ENCODE assay signal across 9 mouse cellular contexts in genomic region chr4:68953131-68953551, GRCm38 (mm10). TPM values are rescaled to one million over a fixed set of nuclear protein-coding genes. Genes with fewer than 3 reads are reported as not detected.
DNase-seq lines count a peak whose midpoint lies in the region; ATAC-seq and TF ChIP-seq lines count a peak whose summit lies in the region.
"Had no signal": no experiment of that assay in that cellular context is flagged by ENCODE, and none has a peak within 500 bp of the region (broad histone marks: within the 10 kb centered on the region; RNA-seq: fewer than 3 reads in every experiment).

No protein-coding gene starts in this region.

- WGBS in lung, embryonic 15.5 days, result 7% methylated on average over 8 of the region's 8 CpGs
- WGBS in lung, adult 2 months, result 11% methylated on average over 8 of the region's 8 CpGs
- WGBS in embryonic facial prominence, embryonic 10.5 days, result 14% methylated on average over 8 of the region's 8 CpGs
- WGBS in hindbrain, embryonic 15.5 days, result 6% methylated on average over 8 of the region's 8 CpGs
- WGBS in neural tube, embryonic 13.5 days, result 11% methylated on average over 8 of the region's 8 CpGs

- H3K4me2 ChIP-seq in lung, embryonic 15.5 days, result peak overlapping the region; percentile 73
- H3K4me2 ChIP-seq in hindbrain, embryonic 15.5 days, result peak overlapping the region; percentile 76
- peak overlapping the region; percentile 74 for H3K4me2 ChIP-seq in neural tube, embryonic 13.5 days

- no peaks in the 10 kb centered on the region for H3K9me3 ChIP-seq in lung, embryonic 15.5 days
- no peaks in the 10 kb centered on the region for H3K9me3 ChIP-seq in embryonic facial prominence, embryonic 10.5 days
- H3K9me3 ChIP-seq in hindbrain, embryonic 15.5 days, result no peaks in the 10 kb centered on the region
- H3K9me3 ChIP-seq in neural tube, embryonic 13.5 days, result no peaks in the 10 kb centered on the region

- no peak for TF ChIP-seq CTCF in lung, adult 2 months (IDR thresholded peaks at IDR 0.05; ENCODE audit: insufficient read depth, low read length)

- peaks cover 14% of the 10 kb centered on the region for H3K27me3 ChIP-seq in lung, embryonic 15.5 days
- peaks cover 42% of the 10 kb centered on the region for H3K27me3 ChIP-seq in embryonic facial prominence, embryonic 10.5 days (replicated peaks; ENCODE audit: low read depth, poor library complexity, severe bottlenecking)
- no peaks in the 10 kb centered on the region for H3K27me3 ChIP-seq in hindbrain, embryonic 15.5 days
- H3K27me3 ChIP-seq in neural tube, embryonic 13.5 days, result 0 out of 2 replicates have a peak, but pooled peaks cover 3% of the 10 kb centered on the region

- H3K9ac ChIP-seq in lung, embryonic 15.5 days, result 0 out of 2 replicates have a peak overlapping the region, but pooled peaks have one; percentile 27
- H3K9ac ChIP-seq in hindbrain, embryonic 15.5 days, result peak overlapping the region; percentile 85
- H3K9ac ChIP-seq in neural tube, embryonic 13.5 days, result peak overlapping the region; percentile 79

- TF ChIP-seq POLR2A in lung, adult 2 months (IDR thresholded peaks at IDR 0.05; ENCODE audit: borderline replicate concordance, extremely low read depth, low read depth, low read length), result no peak

- DNase-seq in lung, adult 2 months, result no peak
- no peak for DNase-seq in embryonic facial prominence, embryonic 10.5 days (ENCODE audit: low spot score)
- no peak for DNase-seq in c-Kit-positive CD71-positive TER-119-positive erythroid progenitor cells, embryonic 14.5 days (ENCODE audit: low spot score)
- no peak for DNase-seq in kidney, adult 18-20 months
- DNase-seq in frontal cortex, postnatal 10 days (ENCODE audit: low spot score in 2 of 2), result no peak

- H3K4me1 ChIP-seq in lung, embryonic 15.5 days, result no peaks in the 10 kb centered on the region; the same call in 1 of the 2 replicates
- H3K4me1 ChIP-seq in lung, adult 2 months (ENCODE audit: control insufficient read depth, insufficient read depth, low read length), result no peaks in the 10 kb centered on the region
- H3K4me1 ChIP-seq in embryonic facial prominence, embryonic 10.5 days, result peaks cover 14% of the 10 kb centered on the region
- peaks cover 11% of the 10 kb centered on the region for H3K4me1 ChIP-seq in hindbrain, embryonic 15.5 days (replicated peaks)
- H3K4me1 ChIP-seq in neural tube, embryonic 13.5 days (replicated peaks), result peaks cover 23% of the 10 kb centered on the region

- no peak overlapping the region; the same call in 1 of the 2 replicates for H3K27ac ChIP-seq in lung, embryonic 15.5 days
- H3K27ac ChIP-seq in embryonic facial prominence, embryonic 10.5 days (replicated peaks), result no peak overlapping the region
- H3K27ac ChIP-seq in hindbrain, embryonic 15.5 days (replicated peaks), result peak overlapping the region; percentile 87
- peak overlapping the region; percentile 43 for H3K27ac ChIP-seq in neural tube, embryonic 13.5 days (replicated peaks)
- H3K27ac ChIP-seq: macrophage had no signal

- peak overlapping the region; percentile 58 for H3K4me3 ChIP-seq in lung, embryonic 15.5 days
- H3K4me3 ChIP-seq in lung, adult 2 months (replicated peaks; ENCODE audit: extremely low read depth, low read depth, low read length), result no peak overlapping the region
- peak overlapping the region; percentile 68 for H3K4me3 ChIP-seq in embryonic facial prominence, embryonic 10.5 days
- peak overlapping the region; percentile 88 for H3K4me3 ChIP-seq in hindbrain, embryonic 15.5 days
- H3K4me3 ChIP-seq in neural tube, embryonic 13.5 days, result peak overlapping the region; percentile 72

- no peak for ATAC-seq in lung, embryonic 15.5 days (ENCODE audit: borderline replicate concordance, extremely low read depth, low FRiP score, low TSS enrichment)
- ATAC-seq in hindbrain, embryonic 15.5 days (ENCODE audit: low FRiP score, low read depth), result 0 out of 2 replicates have a peak, but pooled peaks have one; percentile 10
- ATAC-seq in neural tube, embryonic 13.5 days (ENCODE audit: low read depth), result peak; percentile 45

- H3K36me3 ChIP-seq in lung, embryonic 15.5 days, result no peaks in the 10 kb centered on the region
- no peaks in the 10 kb centered on the region for H3K36me3 ChIP-seq in embryonic facial prominence, embryonic 10.5 days (replicated peaks)
- H3K36me3 ChIP-seq in hindbrain, embryonic 15.5 days, result no peaks in the 10 kb centered on the region
- no peaks in the 10 kb centered on the region for H3K36me3 ChIP-seq in neural tube, embryonic 13.5 days

RNA-seq across cellular contexts. Expression of gene Brinp1, which starts 1.1 kb away (rescaled TPM):
- polyA plus RNA-seq in lung, embryonic 15.5 days (2015; fragmentation: Nextera tagmentation; extraction: Ambion mirVana), result 18.4 and 19.5 TPM in 2 replicates
- polyA plus RNA-seq in lung, adult 2 months (2012; rRNA removed), result 0.71 and 1.1 TPM in 2 replicates
- polyA plus RNA-seq in embryonic facial prominence, embryonic 10.5 days (2016; fragmentation: Nextera tagmentation; extraction: Ambion mirVana), result 1.3 and 2.7 TPM in 2 replicates
- 76.7 and 81.2 TPM in 2 replicates for polyA plus RNA-seq in hindbrain, embryonic 15.5 days (2015; fragmentation: Nextera tagmentation; extraction: Ambion mirVana)
- 36.5 and 40.8 TPM in 2 replicates for polyA plus RNA-seq in neural tube, embryonic 13.5 days (2015; fragmentation: Nextera tagmentation; extraction: Ambion mirVana)
- polyA plus RNA-seq: macrophage had no signal

Comparison
In these comparisons a context has a peak if more than half of its experiments do, and no peak if none do; other contexts are left out.
1. H3K27ac ChIP-seq: peak in hindbrain, embryonic 15.5 days (single experiment) and neural tube, embryonic 13.5 days (single experiment); none in lung, embryonic 15.5 days (single experiment) and embryonic facial prominence, embryonic 10.5 days (single experiment).
2. H3K9ac ChIP-seq: peak in every context shown above with its lines; median percentile 85 in hindbrain, embryonic 15.5 days; 79 in neural tube, embryonic 13.5 days; 27 in lung, embryonic 15.5 days.
3. Peak in every context shown above with its lines, with median percentiles within 50 percentile points of each other: H3K4me2 ChIP-seq.